In genomic region chr1:44551461-44552370, GRCm38 (mm10) we compare ENCODE assay signal across 8 mouse cellular contexts. TPM values are rescaled to one million over a fixed set of nuclear protein-coding genes. Genes with fewer than 3 reads are reported as not detected.
DNase-seq lines count a peak whose midpoint lies in the region; ATAC-seq and TF ChIP-seq lines count a peak whose summit lies in the region.

Gene Gulp1 (plus strand): TSS chr1:44551511.

- peak within 1 kb of the TSS; percentile 61 for H3K27ac ChIP-seq in spleen, adult 2 months (ENCODE audit: insufficient read depth, low read length)
- peak within 1 kb of the TSS; percentile 80 for H3K27ac ChIP-seq in embryonic fibroblast, embryonic 13.5 days (ENCODE audit: insufficient read depth, low read length)
- peak within 1 kb of the TSS; percentile 79 for H3K27ac ChIP-seq in heart, embryonic 11.5 days (ENCODE audit: low read depth, low read length)
- peak within 1 kb of the TSS; percentile 87 for H3K27ac ChIP-seq in kidney, embryonic 15.5 days
- peak within 1 kb of the TSS; percentile 66 for H3K27ac ChIP-seq in midbrain, embryonic 16.5 days (ENCODE audit: low read length)
- peak within 1 kb of the TSS; percentile 91 for H3K27ac ChIP-seq in stomach, embryonic 16.5 days (ENCODE audit: low read length)

- H3K4me3 ChIP-seq in spleen, adult 2 months (ENCODE audit: extremely low read depth, insufficient read depth, insufficient read length), result peak within 1 kb of the TSS; percentile 55
- H3K4me3 ChIP-seq in embryonic fibroblast, embryonic 13.5 days (ENCODE audit: insufficient read depth, low read length), result peak within 1 kb of the TSS; percentile 71
- peak within 1 kb of the TSS; percentile 80 for H3K4me3 ChIP-seq in heart, embryonic 11.5 days (ENCODE audit: low read depth, low read length)
- H3K4me3 ChIP-seq in kidney, embryonic 15.5 days (replicated peaks), result peak within 1 kb of the TSS; percentile 72
- H3K4me3 ChIP-seq in midbrain, embryonic 16.5 days (ENCODE audit: low read depth, low read length), result peak within 1 kb of the TSS; percentile 61
- peak within 1 kb of the TSS; percentile 81 for H3K4me3 ChIP-seq in stomach, embryonic 16.5 days (replicated peaks; ENCODE audit: low read length)

- peak within 1 kb of the TSS; percentile 67 for H3K4me2 ChIP-seq in heart, embryonic 11.5 days
- peak within 1 kb of the TSS; percentile 84 for H3K4me2 ChIP-seq in kidney, embryonic 15.5 days
- H3K4me2 ChIP-seq in midbrain, embryonic 16.5 days (ENCODE audit: low read length), result peak within 1 kb of the TSS; percentile 85
- H3K4me2 ChIP-seq in stomach, embryonic 16.5 days (ENCODE audit: low read depth, low read length), result peak within 1 kb of the TSS; percentile 76

- no peak for TF ChIP-seq POLR2A in spleen, adult 2 months (IDR thresholded peaks at IDR 0.05; ENCODE audit: low read depth, low read length)
- TF ChIP-seq POLR2A in embryonic fibroblast, embryonic 13.5 days (IDR thresholded peaks at IDR 0.05; ENCODE audit: low read depth, low read length), result peak; percentile 53

- no peaks in the 10 kb centered on the region for H3K36me3 ChIP-seq in spleen, adult 2 months (ENCODE audit: control insufficient read depth, insufficient read depth, low read length)
- no peaks in the 10 kb centered on the region for H3K36me3 ChIP-seq in heart, embryonic 11.5 days (ENCODE audit: control insufficient read depth, insufficient read depth, low read length)
- H3K36me3 ChIP-seq in kidney, embryonic 15.5 days, result no peaks in the 10 kb centered on the region
- no peaks in the 10 kb centered on the region for H3K36me3 ChIP-seq in midbrain, embryonic 16.5 days (ENCODE audit: control insufficient read depth, insufficient read depth, low read length)
- H3K36me3 ChIP-seq in stomach, embryonic 16.5 days (ENCODE audit: control insufficient read depth, insufficient read depth, low read length), result no peaks in the 10 kb centered on the region

- WGBS in spleen, adult 2 months, result 2% methylated on average over 55 of the region's 55 CpGs
- WGBS in heart, embryonic 11.5 days (ENCODE audit: insufficient replicate concordance), result under 1% methylated on average over 54 of the region's 55 CpGs
- under 1% methylated on average over 55 of the region's 55 CpGs for WGBS in kidney, embryonic 15.5 days
- under 1% methylated on average over 52 of the region's 55 CpGs for WGBS in midbrain, embryonic 16.5 days
- WGBS in stomach, embryonic 16.5 days, result under 1% methylated on average over 55 of the region's 55 CpGs

- H3K9ac ChIP-seq in heart, embryonic 11.5 days (ENCODE audit: low read depth, low read length), result peak within 1 kb of the TSS; percentile 90
- peak within 1 kb of the TSS; percentile 71 for H3K9ac ChIP-seq in kidney, embryonic 15.5 days
- peak within 1 kb of the TSS; percentile 67 for H3K9ac ChIP-seq in midbrain, embryonic 16.5 days (ENCODE audit: low read depth, low read length)
- H3K9ac ChIP-seq in stomach, embryonic 16.5 days (ENCODE audit: low read length), result peak within 1 kb of the TSS; percentile 86

- no peak for TF ChIP-seq CTCF in spleen, adult 2 months (IDR thresholded peaks at IDR 0.05; ENCODE audit: extremely low read depth, insufficient read depth, insufficient read length, insufficient replicate concordance)
- TF ChIP-seq CTCF in embryonic fibroblast, embryonic 13.5 days (IDR thresholded peaks at IDR 0.05; ENCODE audit: borderline replicate concordance, insufficient read depth, low read length), result 0 out of 2 replicates have a peak, but pooled peaks have one; percentile 27

- peaks cover 4% of the 10 kb centered on the region; the same call in 1 of the 2 replicates for H3K27me3 ChIP-seq in spleen, adult 2 months (ENCODE audit: control insufficient read depth, insufficient read depth, low read length)
- H3K27me3 ChIP-seq in heart, embryonic 11.5 days (ENCODE audit: control insufficient read depth, insufficient read depth, low read length), result no peaks in the 10 kb centered on the region
- H3K27me3 ChIP-seq in kidney, embryonic 15.5 days, result no peaks in the 10 kb centered on the region
- H3K27me3 ChIP-seq in midbrain, embryonic 16.5 days (ENCODE audit: control insufficient read depth, insufficient read depth, low read depth, low read length), result no peaks in the 10 kb centered on the region
- H3K27me3 ChIP-seq in stomach, embryonic 16.5 days (ENCODE audit: control insufficient read depth, insufficient read depth, low read length), result no peaks in the 10 kb centered on the region

- DNase-seq in spleen, adult 2 months (ENCODE audit: low read depth in 1 of 2, low spot score in 2 of 2), result peak in 1 of 2 experiments; percentile 3
- no peak for DNase-seq in spleen, adult 12 weeks (ENCODE audit: low spot score)
- peak; percentile 56 for DNase-seq in liver

- H3K9me3 ChIP-seq in heart, embryonic 11.5 days (replicated peaks; ENCODE audit: control insufficient read depth, low read length), result no peaks in the 10 kb centered on the region
- no peaks in the 10 kb centered on the region for H3K9me3 ChIP-seq in kidney, embryonic 15.5 days (replicated peaks)
- H3K9me3 ChIP-seq in midbrain, embryonic 16.5 days (replicated peaks; ENCODE audit: control insufficient read depth, low read length, poor library complexity, severe bottlenecking), result no peaks in the 10 kb centered on the region
- no peaks in the 10 kb centered on the region for H3K9me3 ChIP-seq in stomach, embryonic 16.5 days (replicated peaks; ENCODE audit: control insufficient read depth, low read length)

- H3K4me1 ChIP-seq in spleen, adult 2 months (ENCODE audit: control insufficient read depth, insufficient read depth, insufficient read length), result no peaks in the 10 kb centered on the region
- peaks cover 5% of the 10 kb centered on the region for H3K4me1 ChIP-seq in embryonic fibroblast, embryonic 13.5 days (ENCODE audit: control insufficient read depth, insufficient read depth, low read length)
- peaks cover 15% of the 10 kb centered on the region for H3K4me1 ChIP-seq in heart, embryonic 11.5 days (ENCODE audit: control insufficient read depth, insufficient read depth, low read length)
- H3K4me1 ChIP-seq in kidney, embryonic 15.5 days, result peaks cover 14% of the 10 kb centered on the region
- H3K4me1 ChIP-seq in midbrain, embryonic 16.5 days (ENCODE audit: control insufficient read depth, insufficient read depth, low read length), result peaks cover 4% of the 10 kb centered on the region
- peaks cover 9% of the 10 kb centered on the region; the same call in 1 of the 2 replicates for H3K4me1 ChIP-seq in stomach, embryonic 16.5 days (ENCODE audit: control insufficient read depth, insufficient read depth, low read length)

- peak; percentile 83 for ATAC-seq in heart, embryonic 11.5 days (replicated peaks; ENCODE audit: insufficient number of reproducible peaks, low FRiP score, low TSS enrichment)
- ATAC-seq in kidney, embryonic 15.5 days (replicated peaks; ENCODE audit: low FRiP score), result peak; percentile 94
- peak; percentile 86 for ATAC-seq in midbrain, embryonic 16.5 days
- peak; percentile 89 for ATAC-seq in stomach, embryonic 16.5 days (ENCODE audit: insufficient read depth, low FRiP score)

RNA-seq across cellular contexts. Expression of gene Gulp1, which starts in this region (rescaled TPM):
- 1.7 and 1.9 TPM in 2 replicates for polyA plus RNA-seq in spleen, adult 2 months (2012; rRNA removed)
- polyA plus RNA-seq in embryonic fibroblast, embryonic 13.5 days (2011; ENCODE audit: insufficient read length, low read depth, missing spikeins), result 44.4 and 70.0 TPM in 2 replicates
- polyA plus RNA-seq in heart, embryonic 11.5 days (2014; fragmentation: Nextera tagmentation; extraction: Ambion mirVana), result 20.0 and 21.3 TPM in 2 replicates
- 24.4 and 24.6 TPM in 2 replicates for polyA plus RNA-seq in kidney, embryonic 15.5 days (2015; fragmentation: Nextera tagmentation; extraction: Ambion mirVana)
- 7.6 TPM in 2 replicates for polyA plus RNA-seq in midbrain, embryonic 16.5 days (2015; fragmentation: Nextera tagmentation; extraction: Ambion mirVana)
- polyA plus RNA-seq in stomach, embryonic 16.5 days (2015; fragmentation: Nextera tagmentation; extraction: Ambion mirVana), result 20.4 and 21.4 TPM in 2 replicates
